Mouse (Mus musculus) heart, embryonic 12.5 days (tissue): ENCODE results near the gene Gm10974. TPM values are rescaled to one million over a fixed set of nuclear protein-coding genes. Genes with fewer than 3 reads are reported as not detected.
A peak's percentile ranks its signal among the peaks of the same experiment; 100 is the strongest.

Experiments
- ATAC-seq: fragments of 200-750 bp; cut with Nextera tagmentation; 2 replicates; pipeline ENCODE4 v1.8.0; 2017; ENCODE audit warnings: moderate TSS enrichment, moderate library complexity; ENCODE audit not compliant: insufficient number of reproducible peaks, low FRiP score
- H3K27ac ChIP-seq: fragments of 300-500 bp; sonication (generic); 2 replicates; pipeline ENCODE4 v1.5.1; 2016; ENCODE audit warnings: mild to moderate bottlenecking, moderate library complexity; ENCODE audit not compliant: poor library complexity, severe bottlenecking
- H3K27me3 ChIP-seq: fragments of 300-500 bp; sonication (generic); replicated peaks from 2 replicates; pipeline ENCODE4 v1.6.1; 2016; ENCODE audit warnings: mild to moderate bottlenecking, moderate library complexity
- H3K36me3 ChIP-seq: fragments of 300-500 bp; sonication (generic); 2 replicates; pipeline ENCODE4 v1.6.1; 2016; ENCODE audit warnings: mild to moderate bottlenecking, moderate library complexity
- H3K4me1 ChIP-seq: fragments of 300-500 bp; sonication (generic); replicated peaks from 2 replicates; pipeline ENCODE4 v1.6.1; 2016; ENCODE audit warnings: mild to moderate bottlenecking
- H3K4me2 ChIP-seq: fragments of 300-500 bp; sonication (generic); 2 replicates; pipeline ENCODE4 v1.6.1; 2016; ENCODE audit warnings: mild to moderate bottlenecking, moderate library complexity
- H3K4me3 ChIP-seq: fragments of 300-500 bp; sonication (generic); 2 replicates; pipeline ENCODE4 v1.5.1; 2016; ENCODE audit warnings: mild to moderate bottlenecking
- H3K9ac ChIP-seq: fragments of 300-500 bp; sonication (generic); 2 replicates; pipeline ENCODE4 v1.6.1; 2016; ENCODE audit warnings: mild to moderate bottlenecking, moderate library complexity
- H3K9me3 ChIP-seq: fragments of 300-500 bp; sonication (generic); replicated peaks from 2 replicates; pipeline ENCODE4 v1.6.1; 2016; ENCODE audit warnings: mild to moderate bottlenecking, moderate library complexity
- WGBS: fragments of 180-500 bp; shearing (Covaris S2); methylation state at CpG from one replicate; pipeline ENCODE4 v1.1.7; 2016; 5-methylcytosine and 5-hydroxymethylcytosine counted together
- polyA plus RNA-seq: library from polyadenylated mRNA; unstranded; fragments of >200 nt; fragmentation: Nextera tagmentation; extraction: Ambion mirVana; gene quantifications from 2 replicates; pipeline ENCODE4 v1.2.1, GENCODE M21; 2016

Gene Gm10974
- not detected in 2 replicates for polyA plus RNA-seq

- no peak for ATAC-seq
- WGBS, result 43% methylated on average over 2 of the region's 2 CpGs
- no peak within 1 kb of the TSS for H3K27ac ChIP-seq
- no peak within 1 kb of the TSS for H3K4me3 ChIP-seq
- peaks cover 6% of the 10 kb centered on the region for H3K36me3 ChIP-seq
- no peak within 1 kb of the TSS for H3K4me2 ChIP-seq
- H3K9ac ChIP-seq, result no peak within 1 kb of the TSS
- H3K4me1 ChIP-seq, result peaks cover 10% of the 10 kb centered on the region
- H3K9me3 ChIP-seq, result peaks cover 11% of the 10 kb centered on the region
- no peaks in the 10 kb centered on the region for H3K27me3 ChIP-seq
Measured at GRCm38 (mm10) chr7:66365904-66366303, at the start of gene Gm10974. Gene Gm10974 (plus strand): TSS chr7:66365905.

GRCm38 (mm10) chr7:66318147-66318546, 47.6 kb upstream of the Gm10974 start:
- Histone ChIP-seq H3K36me3 (peaks cover 12% of the 10 kb centered on the region; the same call in 1 of the 2 replicates), H3K4me3 (no peak overlapping the region), H3K4me2 (no peak overlapping the region), H3K4me1 (peaks cover 6% of the 10 kb centered on the region), H3K9ac (no peak overlapping the region), H3K27me3 (no peaks in the 10 kb centered on the region), H3K27ac (no peak overlapping the region), H3K9me3 (0 out of 2 replicates have a peak, but pooled peaks cover 5% of the 10 kb centered on the region)
- ATAC-seq, result no peak
- WGBS, result 82% methylated on average over 6 of the region's 6 CpGs

- Histone ChIP-seq H3K9ac (no peak overlapping the region), H3K4me3 (no peak overlapping the region), H3K27ac (no peak overlapping the region), H3K4me2 (no peak overlapping the region), H3K36me3 (peaks cover 5% of the 10 kb centered on the region; the same call in 1 of the 2 replicates), H3K9me3 (0 out of 2 replicates have a peak, but pooled peaks cover under 1% of the 10 kb centered on the region), H3K27me3 (no peaks in the 10 kb centered on the region), H3K4me1 (peaks cover 12% of the 10 kb centered on the region)
- 52% methylated on average over 5 of the region's 5 CpGs for WGBS
- ATAC-seq, result no peak
Measured at GRCm38 (mm10) chr7:66320996-66321395, 44.7 kb upstream of the Gm10974 start.

- H3K4me3 ChIP-seq, result no peak overlapping the region
- no peak for ATAC-seq
- H3K4me1 ChIP-seq, result peaks cover 12% of the 10 kb centered on the region
- WGBS, result 75% methylated on average over 9 of the region's 9 CpGs
- H3K9ac ChIP-seq, result no peak overlapping the region
- H3K9me3 ChIP-seq, result no peaks in the 10 kb centered on the region
- no peak overlapping the region for H3K4me2 ChIP-seq
- H3K36me3 ChIP-seq, result no peaks in the 10 kb centered on the region
- H3K27ac ChIP-seq, result no peak overlapping the region
- H3K27me3 ChIP-seq, result no peaks in the 10 kb centered on the region
Measured at GRCm38 (mm10) chr7:66323252-66324015, 42.3 kb upstream of the Gm10974 start.

GRCm38 (mm10) chr7:66325419-66326053, 40.2 kb upstream of the Gm10974 start:
- Histone ChIP-seq H3K4me1 (peaks cover 12% of the 10 kb centered on the region), H3K27ac (no peak overlapping the region), H3K4me2 (no peak overlapping the region), H3K4me3 (no peak overlapping the region), H3K9me3 (no peaks in the 10 kb centered on the region), H3K9ac (no peak overlapping the region), H3K27me3 (no peaks in the 10 kb centered on the region), H3K36me3 (0 out of 2 replicates have a peak, but pooled peaks cover 7% of the 10 kb centered on the region)
- ATAC-seq, result no peak
- 61% methylated on average over 3 of the region's 3 CpGs for WGBS

- peaks cover 6% of the 10 kb centered on the region; the same call in 1 of the 2 replicates for H3K4me1 ChIP-seq
Measured at GRCm38 (mm10) chr7:66327516-66327915, 38.2 kb upstream of the Gm10974 start.

GRCm38 (mm10) chr7:66330610-66331009, 35.1 kb upstream of the Gm10974 start:
- Histone ChIP-seq H3K4me2 (no peak overlapping the region), H3K4me3 (no peak overlapping the region), H3K4me1 (peaks cover 2% of the 10 kb centered on the region; the same call in 1 of the 2 replicates), H3K36me3 (peaks cover 27% of the 10 kb centered on the region), H3K27me3 (no peaks in the 10 kb centered on the region), H3K27ac (no peak overlapping the region), H3K9me3 (no peaks in the 10 kb centered on the region), H3K9ac (no peak overlapping the region)
- ATAC-seq, result no peak
- 80% methylated on average over 9 of the region's 9 CpGs for WGBS

More at GRCm38 (mm10) chr7:66327516-66327915, 38.2 kb upstream of the Gm10974 start:
- ATAC-seq, result no peak
- Histone ChIP-seq H3K27me3 (no peaks in the 10 kb centered on the region), H3K4me2 (no peak overlapping the region), H3K4me3 (no peak overlapping the region), H3K9ac (no peak overlapping the region), H3K36me3 (peaks cover 13% of the 10 kb centered on the region), H3K9me3 (no peaks in the 10 kb centered on the region), H3K27ac (no peak overlapping the region)
- 90% methylated on average over 2 of the region's 2 CpGs for WGBS

GRCm38 (mm10) chr7:66332340-66332739, 33.4 kb upstream of the Gm10974 start:
- Histone ChIP-seq H3K9me3 (no peaks in the 10 kb centered on the region), H3K4me2 (no peak overlapping the region), H3K9ac (no peak overlapping the region), H3K4me1 (no peaks in the 10 kb centered on the region; the same call in 1 of the 2 replicates), H3K4me3 (no peak overlapping the region), H3K27ac (no peak overlapping the region), H3K27me3 (no peaks in the 10 kb centered on the region), H3K36me3 (peaks cover 27% of the 10 kb centered on the region)
- 86% methylated on average over 8 of the region's 8 CpGs for WGBS
- no peak for ATAC-seq

GRCm38 (mm10) chr7:66333906-66334500, 31.7 kb upstream of the Gm10974 start:
- no peaks in the 10 kb centered on the region; the same call in none of the 2 replicates for H3K4me1 ChIP-seq

GRCm38 (mm10) chr7:66336955-66337354, 28.8 kb upstream of the Gm10974 start:
- Histone ChIP-seq H3K4me3 (no peak overlapping the region), H3K9ac (no peak overlapping the region), H3K4me1 (peaks cover 16% of the 10 kb centered on the region), H3K27me3 (no peaks in the 10 kb centered on the region), H3K27ac (no peak overlapping the region), H3K4me2 (no peak overlapping the region), H3K9me3 (no peaks in the 10 kb centered on the region), H3K36me3 (peaks cover 19% of the 10 kb centered on the region)
- no peak for ATAC-seq
- 78% methylated on average over 2 of the region's 2 CpGs for WGBS

More at GRCm38 (mm10) chr7:66333906-66334500, 31.7 kb upstream of the Gm10974 start:
- H3K9me3 ChIP-seq, result no peaks in the 10 kb centered on the region
- no peaks in the 10 kb centered on the region for H3K27me3 ChIP-seq
- H3K27ac ChIP-seq, result no peak overlapping the region
- no peak for ATAC-seq
- H3K9ac ChIP-seq, result no peak overlapping the region
- 81% methylated on average over 4 of the region's 4 CpGs for WGBS
- H3K36me3 ChIP-seq, result peaks cover 27% of the 10 kb centered on the region
- no peak overlapping the region for H3K4me2 ChIP-seq
- H3K4me3 ChIP-seq, result no peak overlapping the region

- H3K36me3 ChIP-seq, result no peaks in the 10 kb centered on the region
- 17% methylated on average over 5 of the region's 5 CpGs for WGBS
- no peak for ATAC-seq
- no peaks in the 10 kb centered on the region for H3K27me3 ChIP-seq
- H3K4me2 ChIP-seq, result peak overlapping the region; percentile 22; the same call in 1 of the 2 replicates
- H3K9ac ChIP-seq, result no peak overlapping the region
- H3K4me1 ChIP-seq, result peaks cover 16% of the 10 kb centered on the region
- no peaks in the 10 kb centered on the region for H3K9me3 ChIP-seq
- H3K27ac ChIP-seq, result peak overlapping the region; percentile 41; the same call in 1 of the 2 replicates
- no peak overlapping the region for H3K4me3 ChIP-seq
Measured at GRCm38 (mm10) chr7:66339625-66340024, 26.1 kb upstream of the Gm10974 start.
